Mouse (Mus musculus) liver, adult 2 months (tissue): ENCODE data around the gene Acap3.

ENCODE experiments used
- CTCF ChIP-seq: fragments of 200-500 bp; IDR thresholded peaks from 2 replicates; pipeline ENCODE4 v1.5.1; 2011; ENCODE audit warnings: low read depth, low read length, control low read depth
- POLR2A ChIP-seq: fragments of 200-500 bp; IDR thresholded peaks from 2 replicates; pipeline ENCODE4 v1.6.1; 2011; ENCODE audit warnings: low read length, control low read depth; ENCODE audit not compliant: insufficient read depth; ENCODE audit errors: extremely low read depth

DNA sequence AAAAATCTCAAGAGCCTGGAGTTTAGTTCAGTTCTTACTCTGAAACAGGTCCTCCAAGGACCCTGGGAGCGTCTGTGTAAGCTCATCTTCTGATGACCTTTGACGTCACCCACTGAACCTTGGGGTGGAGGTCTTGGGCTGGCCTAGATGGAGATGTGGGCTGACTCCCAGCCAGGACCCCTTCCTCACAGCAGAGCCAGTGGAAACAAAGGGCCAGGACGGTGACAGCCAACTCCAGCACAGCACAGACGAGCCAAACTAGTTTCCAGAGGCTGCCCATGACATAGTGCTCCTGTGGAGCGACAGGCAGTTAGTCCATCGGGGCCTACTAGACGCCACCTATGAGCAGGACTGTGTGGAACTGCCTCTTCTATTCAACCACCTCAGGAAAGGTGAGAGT, 16.7 kb downstream of the Acap3 start:
- no peak for TF ChIP-seq CTCF
- TF ChIP-seq POLR2A, result no peak
